Comparison of ENCODE assay signal across 16 mouse cellular contexts in genomic region chr12:80504718-80505117, GRCm38 (mm10). TPM values are rescaled to one million over a fixed set of nuclear protein-coding genes. Genes with fewer than 3 reads are reported as not detected.
DNase-seq lines count a peak whose midpoint lies in the region; ATAC-seq lines count a peak whose summit lies in the region.
"Had no signal": no experiment of that assay in that cellular context is flagged by ENCODE, and none has a peak within 500 bp of the region (broad histone marks: within the 10 kb centered on the region; RNA-seq: fewer than 3 reads in every experiment).

No protein-coding gene starts in this region.

- H3K4me2 ChIP-seq in forebrain, embryonic 12.5 days, result no peak overlapping the region
- H3K4me2 ChIP-seq: hindbrain, embryonic 13.5 days; neural tube, embryonic 15.5 days had no signal

- intact Hi-C loops in heart, postnatal 14 days (cut with DNase I), result no loop called here
- intact Hi-C loops in left cerebral cortex, postnatal 10 days (cut with DNase I), result loop anchor here (5.0 kb wide), 1 partner anchor 83 kb away; no protein-coding TSS in a partner anchor

- no peaks in the 10 kb centered on the region for H3K9me3 ChIP-seq in forebrain, embryonic 12.5 days
- H3K9me3 ChIP-seq: hindbrain, embryonic 13.5 days; neural tube, embryonic 15.5 days had no signal

- no peak overlapping the region for H3K27ac ChIP-seq in forebrain, embryonic 12.5 days
- H3K27ac ChIP-seq: hindbrain, embryonic 13.5 days; layer of hippocampus, adult 2 months; macrophage; neural tube, embryonic 15.5 days had no signal

- H3K27me3 ChIP-seq in forebrain, embryonic 12.5 days, result no peaks in the 10 kb centered on the region
- H3K27me3 ChIP-seq: hindbrain, embryonic 13.5 days; neural tube, embryonic 15.5 days had no signal

- 84% methylated on average over 5 of the region's 5 CpGs for WGBS in forebrain, embryonic 12.5 days

- peak; percentile 41; the same call in 1 of the 2 replicates for ATAC-seq in frontal cortex, adult (ENCODE audit: low TSS enrichment)
- ATAC-seq in forebrain, embryonic 12.5 days (ENCODE audit: low FRiP score), result no peak

- H3K36me3 ChIP-seq in forebrain, embryonic 12.5 days (replicated peaks), result no peaks in the 10 kb centered on the region
- H3K36me3 ChIP-seq: hindbrain, embryonic 13.5 days; neural tube, embryonic 15.5 days had no signal

- no peak overlapping the region for H3K4me3 ChIP-seq in forebrain, embryonic 12.5 days (replicated peaks)
- H3K4me3 ChIP-seq: hindbrain, embryonic 13.5 days; layer of hippocampus, adult 2 months; neural tube, embryonic 15.5 days had no signal

- peaks cover 8% of the 10 kb centered on the region; the same call in 1 of the 2 replicates for H3K4me1 ChIP-seq in forebrain, embryonic 12.5 days

- no peak for DNase-seq in frontal cortex, adult 2 months (ENCODE audit: extremely low spot score in 1 of 2, low spot score in 1 of 2)
- peak; percentile 33 for DNase-seq in urinary bladder, postnatal 14 days (ENCODE audit: low spot score)
- DNase-seq in urinary bladder, postnatal 4 days (ENCODE audit: low spot score in 2 of 2), result no peak
- DNase-seq in heart, postnatal 14 days, result peak; percentile 27 to 37
- DNase-seq in cerebellum, adult 11-12 months, result no peak
- DNase-seq in left cerebral cortex, postnatal 10 days (ENCODE audit: extremely low spot score in 1 of 2, low spot score in 2 of 2), result no peak
- DNase-seq: cerebellum, adult 9-11 months; kidney, adult 8-10 months; left cerebral cortex, postnatal 4 days; right cerebral cortex, adult 18-20 months had no signal

- H3K9ac ChIP-seq in forebrain, embryonic 12.5 days, result no peak overlapping the region
- H3K9ac ChIP-seq: hindbrain, embryonic 13.5 days; neural tube, embryonic 15.5 days had no signal

RNA-seq across cellular contexts. Expression of gene Galnt16, which starts 13.4 kb away (rescaled TPM):
- polyA plus RNA-seq in frontal cortex, adult 2 months (2012; rRNA removed), result 40.3 and 43.6 TPM in 2 replicates
- 1 to 10 TPM; 7.1 to 7.6 TPM for total RNA-seq in heart, postnatal 14 days (2021)
- polyA plus RNA-seq in forebrain, embryonic 12.5 days (2016; fragmentation: Nextera tagmentation; extraction: Ambion mirVana), result 29.4 and 31.6 TPM in 2 replicates
- total RNA-seq in left cerebral cortex, postnatal 10 days (2021), result 10 to 100 TPM; 54.7 to 61.1 TPM
- polyA plus RNA-seq: macrophage had no signal

RNA-seq across cellular contexts. Expression of gene Exd2, which starts 41.8 kb away (rescaled TPM):
- polyA plus RNA-seq in frontal cortex, adult 2 months (2012; rRNA removed), result 107 and 129 TPM in 2 replicates
- total RNA-seq in heart, postnatal 14 days (2021), result 10 to 100 TPM; 11.2 to 12.7 TPM
- 52.7 and 54.1 TPM in 2 replicates for polyA plus RNA-seq in forebrain, embryonic 12.5 days (2016; fragmentation: Nextera tagmentation; extraction: Ambion mirVana)
- total RNA-seq in left cerebral cortex, postnatal 10 days (2021), result 10 to 100 TPM; 91.3 to 97.4 TPM

Comparison
In these comparisons a context has a peak if more than half of its experiments do, and no peak if none do; other contexts are left out.
1. DNase-seq: peak in urinary bladder, postnatal 14 days (single experiment) and heart, postnatal 14 days (2 of 2); none in frontal cortex, adult 2 months (0 of 2), urinary bladder, postnatal 4 days (0 of 2), cerebellum, adult 11-12 months (single experiment) and left cerebral cortex, postnatal 10 days (0 of 2).
2. RNA of gene Galnt16, which starts 13.4 kb away (total RNA-seq): 54.7 to 61.1 TPM in left cerebral cortex, postnatal 10 days; 7.1 to 7.6 TPM in heart, postnatal 14 days; every median in the first group is over 4 times any median in the second.
3. RNA of gene Exd2, which starts 41.8 kb away (total RNA-seq): 91.3 to 97.4 TPM in left cerebral cortex, postnatal 10 days; 11.2 to 12.7 TPM in heart, postnatal 14 days; every median in the first group is over 4 times any median in the second.